Mouse (Mus musculus): ENCODE measurements around the gene Dpp8. TPM values are rescaled to one million over a fixed set of nuclear protein-coding genes. Genes with fewer than 3 reads are reported as not detected.

Dpp8 gene
- total RNA-seq, 1 experiment from 2014 or later = 103 TPM

DNA sequence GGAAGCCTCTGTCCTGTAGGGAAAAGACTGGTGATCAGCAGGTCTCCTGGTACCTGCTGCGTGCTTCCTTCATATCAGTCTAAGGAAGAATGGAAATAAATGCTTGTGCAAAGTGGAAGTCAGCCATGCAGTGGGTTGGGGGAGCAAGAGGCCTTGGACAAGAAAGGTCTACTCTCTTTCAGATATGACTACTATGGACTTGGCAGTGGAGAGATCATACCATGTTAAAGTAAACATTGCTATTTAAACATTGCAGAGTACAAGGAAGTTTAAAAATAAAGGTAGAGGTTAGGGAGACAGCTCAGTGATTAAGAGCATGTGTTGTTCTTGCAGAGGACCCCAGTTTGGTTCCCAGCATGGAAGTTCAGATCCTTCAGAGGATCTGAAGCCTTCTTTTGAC is 75.7 kb downstream of the Dpp8 start:
- no peak for ATAC-seq (replicated peaks in 1 of 2; ENCODE audit: insufficient read depth in 1 of 2, low FRiP score in 2 of 2, low TSS enrichment in 1 of 2, low read depth in 1 of 2, poor library complexity in 2 of 2, severe bottlenecking in 2 of 2)

DNA sequence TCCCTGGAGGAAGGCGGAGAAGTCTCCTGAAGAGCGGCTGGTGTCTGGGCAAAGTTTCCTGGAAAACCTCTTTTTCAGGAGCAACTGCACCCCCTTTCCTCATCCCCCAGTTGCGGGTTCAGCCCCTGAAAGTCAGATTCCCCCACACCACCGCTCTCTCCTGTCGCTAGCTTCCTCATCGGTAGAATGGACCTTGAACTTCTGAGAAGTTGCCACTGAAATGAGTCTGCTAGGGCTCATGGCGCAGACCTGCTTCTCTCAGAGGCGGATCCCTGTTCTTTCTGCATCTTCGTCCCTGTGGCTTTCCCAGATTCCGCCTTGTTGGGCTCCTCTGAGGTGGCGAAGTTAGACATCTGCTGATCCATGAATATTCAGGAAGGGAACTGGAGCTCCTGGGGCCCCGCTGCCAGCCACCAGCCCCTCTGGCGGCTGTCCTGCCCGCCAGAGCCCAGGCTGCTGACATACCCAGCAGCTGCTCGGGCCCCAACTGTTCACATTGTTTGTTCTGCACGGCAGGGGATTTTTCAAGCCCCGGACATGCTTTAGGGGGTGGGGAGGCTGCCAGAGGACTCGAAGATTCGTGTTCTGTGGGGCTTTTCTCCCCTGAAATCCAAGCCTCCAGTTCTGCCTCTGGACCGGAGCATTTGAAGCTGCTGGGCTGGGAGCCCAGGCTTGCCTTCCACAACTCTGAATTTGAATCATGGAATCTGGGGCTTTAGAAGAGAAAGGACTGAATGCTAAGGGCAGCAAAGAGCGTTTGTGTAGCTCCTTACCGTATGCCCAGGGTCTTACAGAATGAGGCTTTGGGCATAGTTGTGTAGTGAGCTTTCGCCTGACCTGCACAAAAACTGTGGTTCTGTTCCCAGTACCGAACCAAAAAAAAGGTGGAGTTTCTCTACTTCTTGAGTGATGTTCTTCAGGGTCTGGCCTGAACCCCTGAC is 77.2 kb downstream of the Dpp8 start:
- ATAC-seq (replicated peaks in 1 of 2; ENCODE audit: insufficient read depth in 1 of 2, low FRiP score in 2 of 2, low TSS enrichment in 1 of 2, low read depth in 1 of 2, poor library complexity in 2 of 2, severe bottlenecking in 2 of 2) = no peak

DNA sequence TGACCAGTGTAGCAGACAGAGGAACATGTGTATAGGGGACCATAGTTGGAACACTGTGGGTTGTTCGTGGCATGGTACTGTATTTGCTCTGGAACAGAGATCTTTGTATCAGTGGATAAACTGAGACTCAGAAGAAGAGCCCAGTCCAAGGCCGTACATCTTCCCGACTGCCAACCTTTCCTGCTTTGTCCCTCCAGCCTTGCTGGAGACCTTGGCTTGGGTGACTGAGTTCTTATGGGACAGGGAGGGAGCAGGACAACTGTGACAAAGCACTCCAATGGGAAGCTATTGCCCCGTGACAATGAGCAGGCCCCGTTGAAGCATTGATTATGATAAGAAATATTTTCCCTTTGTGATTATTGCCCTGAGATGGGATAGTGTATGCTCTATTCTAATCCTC is 79.5 kb downstream of the Dpp8 start:
- no peak for ATAC-seq (replicated peaks in 1 of 2; ENCODE audit: insufficient read depth in 1 of 2, low FRiP score in 2 of 2, low TSS enrichment in 1 of 2, low read depth in 1 of 2, poor library complexity in 2 of 2, severe bottlenecking in 2 of 2)

DNA sequence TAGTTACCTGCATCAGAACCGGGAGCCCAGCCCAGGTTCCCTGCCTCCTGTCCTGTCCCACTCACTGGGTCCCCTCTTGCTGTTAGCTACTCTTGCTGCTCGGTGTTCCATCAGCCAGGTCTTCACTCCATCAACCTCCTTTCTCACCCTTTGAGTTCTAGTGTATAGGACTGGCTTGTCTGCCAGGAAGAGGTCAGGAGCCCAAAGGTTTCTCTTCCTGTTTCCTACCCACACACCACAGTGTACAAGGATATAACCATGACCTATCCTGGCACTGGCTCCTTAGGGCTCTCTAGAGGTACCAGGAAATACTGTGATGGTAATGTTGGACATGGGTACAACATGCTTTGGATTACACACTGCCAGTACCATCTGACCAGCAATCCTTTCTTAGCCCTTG is 81.5 kb downstream of the Dpp8 start:
- ATAC-seq (replicated peaks in 1 of 2; ENCODE audit: insufficient read depth in 1 of 2, low FRiP score in 2 of 2, low TSS enrichment in 1 of 2, low read depth in 1 of 2, poor library complexity in 2 of 2, severe bottlenecking in 2 of 2) = 0 out of 4 replicates have a peak, but pooled peaks of 1 of the 2 experiments have one; percentile 10

DNA sequence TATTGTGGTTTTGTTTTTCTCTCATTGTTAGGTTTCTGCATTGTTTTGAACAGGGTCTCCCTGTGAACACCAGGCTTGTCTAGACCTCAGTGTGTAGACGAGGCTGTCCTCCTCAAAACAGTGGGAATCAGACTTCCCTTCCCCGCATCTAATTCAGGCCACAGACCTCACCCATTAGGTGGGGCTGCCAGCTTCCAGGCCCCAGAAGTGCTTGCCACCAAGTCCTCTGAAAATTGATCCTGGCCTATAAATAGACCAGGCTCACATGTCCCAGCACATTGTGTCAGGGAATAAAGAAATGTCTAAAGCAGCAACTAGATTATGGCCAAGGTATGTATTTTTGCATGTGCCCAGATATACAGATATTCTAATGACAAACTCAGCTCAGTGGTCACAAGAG is 83.7 kb downstream of the Dpp8 start:
- ATAC-seq (replicated peaks in 1 of 2; ENCODE audit: insufficient read depth in 1 of 2, low FRiP score in 2 of 2, low TSS enrichment in 1 of 2, low read depth in 1 of 2, poor library complexity in 2 of 2, severe bottlenecking in 2 of 2) = no peak

DNA sequence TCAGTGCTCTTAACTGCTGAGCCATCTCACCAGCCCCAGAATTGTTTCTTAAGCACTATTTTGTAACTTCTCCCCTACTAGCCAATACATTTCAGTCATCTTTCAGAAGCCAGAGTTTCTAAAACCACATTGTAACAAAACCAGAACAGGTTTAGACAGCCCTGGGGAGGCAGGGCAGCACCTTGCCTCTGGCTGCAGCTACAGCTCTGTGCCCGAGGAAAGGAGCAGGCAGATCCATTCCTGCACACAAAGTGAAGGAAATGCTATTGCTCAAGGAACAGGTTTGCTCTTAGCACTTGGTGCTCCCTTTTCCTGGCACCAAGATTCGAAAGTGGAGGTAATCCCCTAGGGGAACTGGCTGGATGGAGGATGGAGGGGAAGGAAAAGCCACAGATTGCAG is 85.3 kb downstream of the Dpp8 start:
- ATAC-seq (replicated peaks in 1 of 2; ENCODE audit: insufficient read depth in 1 of 2, low FRiP score in 2 of 2, low TSS enrichment in 1 of 2, low read depth in 1 of 2, poor library complexity in 2 of 2, severe bottlenecking in 2 of 2) = no peak

DNA sequence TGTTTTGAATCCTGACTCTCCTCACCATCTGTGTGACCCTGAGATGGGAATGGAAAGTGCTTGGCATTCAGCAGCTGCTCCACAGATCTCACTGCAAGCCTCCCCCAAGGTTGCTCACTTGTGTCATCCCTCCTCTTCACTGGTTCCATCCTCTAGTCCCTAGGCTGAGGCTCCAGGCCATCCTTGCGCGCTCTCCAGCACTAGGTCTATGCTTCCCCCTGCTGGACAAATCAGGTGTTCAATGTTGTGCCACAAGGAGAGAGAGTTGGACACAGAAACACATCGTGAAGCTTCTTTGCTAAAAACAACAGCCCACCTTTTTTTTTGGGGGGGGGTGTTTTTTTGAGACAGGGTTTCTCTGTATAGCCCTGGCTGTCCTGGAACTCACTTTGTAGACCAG is 88.7 kb downstream of the Dpp8 start:
- peak; percentile 63 to 83; a peak in 3 of 4 replicates for ATAC-seq (replicated peaks in 1 of 2; ENCODE audit: insufficient read depth in 1 of 2, low FRiP score in 2 of 2, low TSS enrichment in 1 of 2, low read depth in 1 of 2, poor library complexity in 2 of 2, severe bottlenecking in 2 of 2)

DNA sequence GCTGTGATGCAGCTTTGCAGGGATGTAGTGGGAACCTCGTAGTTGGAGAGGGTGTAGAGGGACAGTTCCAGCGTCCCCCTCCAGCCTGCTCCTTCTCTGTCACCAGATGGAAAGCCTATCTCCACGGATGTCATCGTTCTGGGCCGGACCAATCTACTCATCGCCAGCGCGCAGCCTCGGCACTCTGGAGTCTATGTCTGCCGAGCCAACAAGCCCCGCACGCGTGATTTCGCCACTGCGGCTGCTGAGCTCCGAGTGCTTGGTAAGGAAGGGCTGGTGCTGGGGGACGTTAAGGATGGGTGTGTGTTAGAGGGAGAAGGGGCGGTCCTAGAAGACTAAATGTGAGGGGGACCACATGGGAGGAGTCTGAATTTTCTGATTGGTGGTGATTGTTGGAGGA is 90.3 kb downstream of the Dpp8 start:
- ATAC-seq (replicated peaks in 1 of 2; ENCODE audit: insufficient read depth in 1 of 2, low FRiP score in 2 of 2, low TSS enrichment in 1 of 2, low read depth in 1 of 2, poor library complexity in 2 of 2, severe bottlenecking in 2 of 2) = no peak

DNA sequence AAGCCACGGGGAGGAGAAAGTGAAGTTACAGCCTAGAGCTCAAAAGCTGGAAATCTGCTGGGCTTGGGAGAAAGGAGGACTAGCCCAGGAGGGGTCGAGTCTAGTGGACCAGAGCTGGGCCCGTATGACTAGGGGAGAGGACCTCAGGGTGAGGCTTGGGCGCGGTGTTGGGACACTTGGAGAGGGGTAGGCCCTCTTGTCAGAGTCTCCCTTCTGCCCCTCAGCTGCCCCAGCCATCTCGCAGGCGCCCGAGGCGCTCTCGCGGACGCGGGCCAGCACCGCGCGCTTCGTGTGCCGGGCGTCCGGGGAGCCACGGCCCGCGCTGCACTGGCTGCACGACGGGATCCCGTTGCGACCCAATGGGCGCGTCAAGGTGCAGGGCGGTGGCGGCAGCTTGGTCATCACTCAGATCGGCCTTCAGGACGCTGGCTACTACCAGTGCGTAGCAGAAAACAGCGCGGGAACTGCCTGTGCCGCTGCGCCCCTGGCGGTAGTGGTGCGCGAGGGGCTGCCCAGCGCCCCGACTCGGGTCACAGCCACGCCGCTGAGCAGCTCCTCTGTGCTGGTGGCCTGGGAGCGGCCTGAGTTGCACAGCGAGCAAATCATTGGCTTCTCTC is 91.4 kb downstream of the Dpp8 start:
- ATAC-seq (replicated peaks in 1 of 2; ENCODE audit: insufficient read depth in 1 of 2, low FRiP score in 2 of 2, low TSS enrichment in 1 of 2, low read depth in 1 of 2, poor library complexity in 2 of 2, severe bottlenecking in 2 of 2) = peak; percentile 44 to 77; a peak in 2 of 4 replicates

DNA sequence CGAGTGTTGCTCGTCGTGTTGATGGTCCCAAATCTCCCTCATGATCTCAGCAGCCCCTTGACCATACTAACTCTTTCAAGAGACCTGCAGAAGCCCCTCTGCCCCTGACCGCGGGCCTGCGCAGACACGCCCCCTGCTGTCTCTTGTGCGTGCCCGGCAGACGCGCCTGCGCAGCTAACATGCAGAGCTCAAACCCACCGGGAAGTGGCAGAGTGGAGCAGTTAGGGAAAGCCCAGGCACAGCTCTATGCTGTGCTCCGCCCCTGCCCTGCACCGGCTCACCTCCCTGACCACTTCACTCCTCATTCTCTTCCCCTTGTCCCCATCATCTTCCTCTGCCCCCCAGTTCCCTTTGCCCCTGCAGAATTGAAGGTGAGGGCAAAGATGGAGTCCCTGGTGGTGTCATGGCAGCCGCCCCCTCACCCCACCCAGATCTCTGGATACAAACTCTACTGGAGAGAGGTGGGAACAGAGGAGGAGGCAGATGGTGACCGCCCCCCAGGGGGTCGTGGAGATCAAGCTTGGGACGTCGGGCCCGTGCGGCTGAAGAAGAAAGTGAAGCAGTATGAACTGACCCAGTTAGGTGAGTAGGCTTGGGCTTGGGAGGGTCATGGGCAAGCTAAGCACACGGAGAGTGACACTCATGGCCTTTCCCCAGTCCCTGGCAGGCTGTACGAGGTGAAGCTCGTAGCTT is 96.1 kb downstream of the Dpp8 start:
- ATAC-seq (replicated peaks in 1 of 2; ENCODE audit: insufficient read depth in 1 of 2, low FRiP score in 2 of 2, low TSS enrichment in 1 of 2, low read depth in 1 of 2, poor library complexity in 2 of 2, severe bottlenecking in 2 of 2) = peak; percentile 64 to 76

DNA sequence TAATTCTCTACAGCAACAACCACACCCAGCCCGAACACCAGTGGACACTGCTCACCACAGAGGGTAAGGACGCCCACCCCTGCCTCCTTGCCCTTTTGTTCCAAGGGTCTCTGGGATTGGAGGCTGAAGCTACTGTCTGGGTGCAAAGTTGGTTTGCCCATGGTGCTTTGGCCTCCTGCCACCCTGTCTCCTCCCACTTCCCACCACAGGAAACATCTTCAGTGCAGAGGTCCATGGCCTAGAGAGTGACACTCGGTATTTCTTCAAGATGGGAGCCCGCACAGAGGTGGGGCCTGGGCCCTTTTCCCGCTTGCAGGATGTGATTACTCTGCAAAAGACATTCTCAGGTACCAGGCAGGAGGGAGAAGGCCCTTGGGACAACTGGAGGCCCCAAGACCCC is 99.5 kb downstream of the Dpp8 start:
- peak; percentile 35 to 41; a peak in 2 of 4 replicates for ATAC-seq (replicated peaks in 1 of 2; ENCODE audit: insufficient read depth in 1 of 2, low FRiP score in 2 of 2, low TSS enrichment in 1 of 2, low read depth in 1 of 2, poor library complexity in 2 of 2, severe bottlenecking in 2 of 2)

Other genes starting within 250 kb of the Dpp8 start
- gene Dennd4a, start 221.1 kb upstream of the Dpp8 start, total RNA-seq (2017) = 55.7 and 75.6 TPM in 2 replicates
- not detected in 2 replicates for gene Slc24a1, start 80.8 kb upstream of the Dpp8 start, total RNA-seq (2017)
- 28.8 and 39.5 TPM in 2 replicates for gene Ints14, start 71.5 kb upstream of the Dpp8 start, total RNA-seq (2017)
- gene Hacd3, start 10.7 kb upstream of the Dpp8 start, total RNA-seq (2017) = 39.1 and 43.6 TPM in 2 replicates
- gene Igdcc4, start 69.1 kb downstream of the Dpp8 start, total RNA-seq (2017) = 1.4 and 1.6 TPM in 2 replicates
- not detected in 2 replicates for gene Igdcc3, start 108.8 kb downstream of the Dpp8 start, total RNA-seq (2017)
- 7.6 and 9.6 TPM in 2 replicates for gene Parp16, start 162.9 kb downstream of the Dpp8 start, total RNA-seq (2017)
- gene Cilp, start 232.8 kb downstream of the Dpp8 start, total RNA-seq (2017) = not detected in 2 replicates

All from hematopoietic stem cell, adult 5-6 weeks (primary cell).